Mouse (Mus musculus) hindbrain, embryonic 13.5 days (tissue): ENCODE data around the gene Defb20. TPM values are rescaled to one million over a fixed set of nuclear protein-coding genes. Genes with fewer than 3 reads are reported as not detected.
"Not testable (repeated sequence)": the region's sequence is repeated elsewhere in the genome, so short reads cannot be mapped to it uniquely, and the experiment has no call there.

Source experiments
- ATAC-seq: fragments of 200-750 bp; cut with Nextera tagmentation; 2 replicates; pipeline ENCODE4 v1.8.0; 2017; ENCODE audit warnings: moderate TSS enrichment; ENCODE audit not compliant: low FRiP score
- H3K27ac ChIP-seq: fragments of 300-500 bp; sonication (generic); 2 replicates; pipeline ENCODE4 v1.5.1; 2015; ENCODE audit warnings: inconsistent platforms, mild to moderate bottlenecking, moderate library complexity
- H3K27me3 ChIP-seq: fragments of 300-500 bp; sonication (generic); 2 replicates; pipeline ENCODE4 v1.6.1; 2015; ENCODE audit warnings: mild to moderate bottlenecking, inconsistent platforms
- H3K36me3 ChIP-seq: fragments of 300-500 bp; sonication (generic); 2 replicates; pipeline ENCODE4 v1.6.1; 2015; ENCODE audit warnings: mild to moderate bottlenecking, inconsistent platforms
- H3K4me1 ChIP-seq: fragments of 300-500 bp; sonication (generic); replicated peaks from 2 replicates; pipeline ENCODE4 v1.6.1; 2015; ENCODE audit warnings: inconsistent platforms
- H3K4me2 ChIP-seq: fragments of 300-500 bp; sonication (generic); 2 replicates; pipeline ENCODE4 v1.6.1; 2015; ENCODE audit warnings: inconsistent platforms, mild to moderate bottlenecking, moderate library complexity
- H3K4me3 ChIP-seq: fragments of 300-500 bp; sonication (generic); 2 replicates; pipeline ENCODE4 v1.5.1; 2015; ENCODE audit warnings: mild to moderate bottlenecking, inconsistent platforms
- H3K9ac ChIP-seq: fragments of 300-500 bp; sonication (generic); 2 replicates; pipeline ENCODE4 v1.6.1; 2015; ENCODE audit warnings: mild to moderate bottlenecking, inconsistent platforms
- H3K9me3 ChIP-seq: fragments of 300-500 bp; sonication (generic); 2 replicates; pipeline ENCODE4 v1.6.1; 2016; ENCODE audit warnings: inconsistent platforms
- WGBS: fragments of 180-500 bp; shearing (Covaris S2); methylation state at CpG from one replicate; pipeline ENCODE4 v1.1.7; 2015; 5-methylcytosine and 5-hydroxymethylcytosine counted together
- polyA plus RNA-seq: library from polyadenylated mRNA; unstranded; fragments of >200 nt; fragmentation: Nextera tagmentation; extraction: Ambion mirVana; gene quantifications from 2 replicates; pipeline ENCODE4 v1.2.1, GENCODE M21; 2015

Defb20 gene
- polyA plus RNA-seq: not detected in 2 replicates

DNA sequence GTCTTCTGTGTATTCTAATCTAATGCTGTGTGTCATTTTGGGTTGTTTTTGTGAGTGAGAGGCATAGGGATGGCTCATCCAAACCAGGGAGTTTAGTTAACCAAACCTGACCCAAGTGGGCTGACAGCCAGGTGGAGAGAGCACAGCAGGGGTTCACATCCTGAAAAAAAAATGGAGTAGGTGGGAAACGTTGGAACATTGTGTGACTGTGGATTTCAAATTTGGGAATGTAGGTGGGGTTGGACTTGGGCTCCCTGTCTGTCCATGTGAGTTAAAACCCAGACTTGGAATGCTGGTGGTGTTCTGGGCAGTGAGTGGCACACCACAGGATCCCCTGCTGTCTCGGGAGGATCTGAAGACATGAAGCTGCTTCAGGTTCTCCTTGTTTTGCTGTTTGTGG, at the start of gene Defb20:
TSS of gene Defb20 (plus strand) at position 301 of the 400 bp plus-strand sequence.
- H3K9ac ChIP-seq: no peak within 1 kb of the TSS
- no peaks in the 10 kb centered on the region for H3K27me3 ChIP-seq
- H3K27ac ChIP-seq: no peak within 1 kb of the TSS
- no peak within 1 kb of the TSS for H3K4me3 ChIP-seq
- no peaks in the 10 kb centered on the region for H3K9me3 ChIP-seq
- 71% methylated on average over 2 of the region's 2 CpGs for WGBS
- H3K4me1 ChIP-seq: no peaks in the 10 kb centered on the region
- ATAC-seq: no peak
- no peak within 1 kb of the TSS for H3K4me2 ChIP-seq
- no peaks in the 10 kb centered on the region for H3K36me3 ChIP-seq

DNA sequence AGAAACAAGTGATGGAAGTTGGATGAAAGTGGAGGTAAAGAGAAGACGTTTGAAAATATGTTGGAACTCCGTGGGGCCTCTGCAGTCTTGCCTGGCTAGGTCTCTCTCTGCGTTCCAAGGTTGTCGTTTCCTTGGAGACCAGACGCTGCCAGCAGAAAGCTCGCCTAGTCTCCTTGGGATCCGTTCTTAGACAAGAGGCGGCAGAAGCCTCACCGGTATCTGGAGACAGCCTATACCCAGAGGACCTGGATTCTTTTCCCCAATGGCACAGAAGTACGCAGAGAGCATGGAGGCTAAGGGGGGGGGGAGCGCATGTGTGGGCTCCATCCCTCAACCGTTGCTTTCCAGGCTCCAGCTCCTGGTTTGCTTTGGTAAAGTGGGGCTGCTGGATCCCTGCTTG, 49.4 kb upstream of the Defb20 start:
- Histone ChIP-seq H3K27ac (no peak overlapping the region), H3K9ac (peak overlapping the region; percentile 55; the same call in 1 of the 2 replicates), H3K36me3 (no peaks in the 10 kb centered on the region), H3K4me3 (no peak overlapping the region; the same call in 1 of the 2 replicates), H3K9me3 (no peaks in the 10 kb centered on the region), H3K4me1 (peaks cover 11% of the 10 kb centered on the region), H3K27me3 (no peaks in the 10 kb centered on the region), H3K4me2 (peak overlapping the region; percentile 39)
- 5% methylated on average over 12 of the region's 12 CpGs for WGBS
- no peak for ATAC-seq

DNA sequence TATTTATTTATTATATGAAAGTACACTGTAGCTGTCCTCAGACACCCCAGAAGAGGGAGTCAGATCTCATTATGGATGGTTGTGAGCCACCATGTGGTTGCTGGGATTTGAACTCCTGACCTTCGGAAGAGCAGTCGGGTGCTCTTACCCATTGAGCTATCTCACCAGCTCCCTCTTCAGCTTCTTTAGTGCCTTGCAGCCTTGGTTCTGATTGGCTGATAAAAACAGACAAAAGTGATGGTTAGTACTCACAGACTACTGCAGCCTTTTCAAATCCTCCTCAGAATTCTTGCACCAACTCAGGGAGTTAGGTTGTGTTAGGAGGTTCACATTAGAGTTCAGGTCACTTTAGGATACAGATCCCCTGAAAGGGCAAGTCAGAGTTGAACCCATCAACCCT, 48.4 kb upstream of the Defb20 start:
- H3K4me1 ChIP-seq: peaks cover 11% of the 10 kb centered on the region
- not testable (repeated sequence) for H3K36me3 ChIP-seq, H3K27ac ChIP-seq, H3K9me3 ChIP-seq, ATAC-seq, H3K4me2 ChIP-seq, H3K4me3 ChIP-seq, H3K9ac ChIP-seq, H3K27me3 ChIP-seq
- 83% methylated on average over 2 of the region's 2 CpGs for WGBS

DNA sequence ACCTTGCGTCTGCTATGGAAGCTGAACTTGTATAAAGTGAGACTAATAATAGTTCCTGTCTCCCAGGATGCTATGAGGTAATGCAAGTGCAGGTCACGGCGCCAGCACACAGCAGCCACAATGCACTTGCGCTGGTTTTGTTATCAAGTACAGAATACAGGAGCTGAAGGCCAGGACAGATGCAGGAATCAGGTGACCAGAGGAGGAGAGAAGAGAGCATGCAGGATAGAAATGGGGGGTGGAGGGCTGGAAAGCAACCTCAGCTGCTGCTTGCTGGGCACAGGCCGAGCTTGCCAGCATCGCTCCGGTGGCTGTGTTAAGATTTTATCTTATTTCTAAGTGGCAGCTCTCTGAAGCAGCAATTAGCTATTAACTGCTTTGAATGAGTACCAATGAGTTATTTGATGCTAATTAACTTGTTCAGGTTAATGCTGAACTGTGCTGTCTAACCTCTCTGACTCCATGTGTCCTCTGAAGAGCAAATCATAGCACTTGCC, 40.4 kb upstream of the Defb20 start:
- 76% methylated on average over 7 of the region's 7 CpGs for WGBS
- H3K27ac ChIP-seq: peak overlapping the region; percentile 12; the same call in 1 of the 2 replicates

DNA sequence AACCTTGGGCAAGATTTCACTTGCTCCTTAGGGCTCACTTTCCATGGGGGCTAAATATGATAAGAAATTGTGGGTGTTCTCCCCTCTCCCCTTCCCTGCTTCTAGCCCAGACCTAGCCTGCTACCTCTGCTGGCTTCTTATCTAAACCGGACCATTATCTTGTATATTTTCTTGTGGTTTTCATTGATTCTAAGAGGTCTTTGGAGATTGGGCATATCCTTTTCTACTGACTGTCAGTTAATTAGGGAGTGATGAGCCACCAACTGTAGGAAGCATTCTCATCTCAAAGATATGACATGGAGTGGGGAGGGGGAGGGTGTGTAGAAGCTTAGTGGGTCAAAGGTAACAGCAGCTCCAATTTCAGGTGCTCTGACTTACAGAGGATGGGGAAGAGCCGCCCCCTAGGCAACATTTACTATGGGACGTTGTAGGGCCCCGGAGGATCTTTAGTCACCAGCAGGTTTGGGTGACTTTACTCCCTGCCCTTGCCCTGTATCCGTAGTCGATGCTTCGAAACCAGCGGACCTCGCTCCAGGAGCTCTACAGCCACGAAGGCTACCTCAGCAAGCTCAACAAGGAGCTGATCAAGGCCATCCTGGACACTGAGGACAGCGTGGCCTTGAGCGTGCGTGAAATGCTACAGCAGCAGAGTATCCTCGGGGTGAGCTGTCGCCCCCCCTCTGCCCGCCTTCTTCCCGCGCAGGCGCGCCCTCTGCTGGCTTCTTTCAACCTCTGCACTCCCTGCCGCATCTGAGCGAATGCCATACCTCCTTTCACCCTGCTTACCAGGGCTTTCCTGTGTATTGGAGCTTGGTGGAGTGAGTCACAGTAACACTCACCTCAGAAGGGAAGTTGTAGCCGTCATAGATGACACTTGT, 39.6 kb upstream of the Defb20 start:
- peak; percentile 81 for ATAC-seq
- Histone ChIP-seq H3K36me3 (no peaks in the 10 kb centered on the region), H3K4me3 (peak overlapping the region; percentile 35), H3K9me3 (no peaks in the 10 kb centered on the region), H3K4me2 (peak overlapping the region; percentile 61), H3K27ac (no peak overlapping the region), H3K27me3 (0 out of 2 replicates have a peak, but pooled peaks cover 5% of the 10 kb centered on the region), H3K4me1 (peaks cover 15% of the 10 kb centered on the region), H3K9ac (peak overlapping the region; percentile 66)
- WGBS: 3% methylated on average over 23 of the region's 23 CpGs

More for the DNA sequence above, 40.4 kb upstream of the Defb20 start:
- Histone ChIP-seq H3K4me1 (peaks cover 15% of the 10 kb centered on the region), H3K9ac (0 out of 2 replicates have a peak overlapping the region, but pooled peaks have one; percentile 15), H3K27me3 (0 out of 2 replicates have a peak, but pooled peaks cover 5% of the 10 kb centered on the region), H3K4me3 (no peak overlapping the region), H3K9me3 (no peaks in the 10 kb centered on the region), H3K36me3 (no peaks in the 10 kb centered on the region), H3K4me2 (no peak overlapping the region)
- no peak for ATAC-seq

DNA sequence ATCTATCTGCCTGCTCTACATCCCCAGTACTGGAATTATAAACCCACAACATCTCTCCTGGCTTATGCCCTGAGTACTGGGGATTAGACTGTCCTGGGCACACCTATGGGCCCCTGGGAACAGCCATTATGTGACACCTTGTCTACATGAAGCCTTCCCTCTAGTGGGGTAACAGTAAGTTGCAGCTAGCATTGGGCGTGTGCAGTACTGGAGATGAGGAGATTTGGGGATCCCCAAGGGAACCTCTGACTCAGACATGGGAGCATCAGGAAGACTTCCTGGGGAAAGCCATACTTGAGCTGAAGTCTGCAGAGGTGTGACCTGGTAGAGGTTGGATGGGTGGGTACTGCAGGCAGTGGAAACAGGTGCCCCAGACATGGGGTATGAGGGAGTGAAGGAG, 37.9 kb upstream of the Defb20 start:
- H3K4me1 ChIP-seq: peaks cover 15% of the 10 kb centered on the region
- H3K9me3 ChIP-seq: no peaks in the 10 kb centered on the region
- ATAC-seq: no peak
- H3K27me3 ChIP-seq: 0 out of 2 replicates have a peak, but pooled peaks cover 5% of the 10 kb centered on the region
- H3K36me3 ChIP-seq: no peaks in the 10 kb centered on the region
- no peak overlapping the region for H3K27ac ChIP-seq
- 75% methylated on average over 1 of the region's 1 CpGs for WGBS
- H3K4me3 ChIP-seq: no peak overlapping the region
- no peak overlapping the region for H3K4me2 ChIP-seq
- no peak overlapping the region for H3K9ac ChIP-seq

DNA sequence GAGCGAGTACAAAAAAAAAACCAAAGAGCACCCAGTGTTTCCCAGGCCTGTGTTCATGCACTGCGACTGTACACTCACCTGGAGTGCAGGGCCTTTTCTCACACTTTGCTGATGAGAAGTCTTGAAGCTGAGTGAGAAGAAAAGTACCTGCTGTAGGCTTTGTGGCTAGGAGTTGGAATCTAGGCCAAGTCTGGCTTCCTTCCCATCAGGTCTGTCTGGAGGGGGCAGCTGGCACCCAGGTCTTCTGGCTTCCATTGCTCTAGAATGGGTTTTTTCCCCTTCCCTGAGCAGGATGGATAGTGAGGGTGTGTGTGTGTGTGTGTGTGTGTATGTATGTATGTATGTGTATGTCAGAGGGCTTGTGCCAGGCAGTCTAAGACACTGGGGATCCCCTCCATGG, 37.0 kb upstream of the Defb20 start:
- H3K4me2 ChIP-seq: no peak overlapping the region
- ATAC-seq: no peak
- WGBS: 88% methylated on average over 2 of the region's 2 CpGs

DNA sequence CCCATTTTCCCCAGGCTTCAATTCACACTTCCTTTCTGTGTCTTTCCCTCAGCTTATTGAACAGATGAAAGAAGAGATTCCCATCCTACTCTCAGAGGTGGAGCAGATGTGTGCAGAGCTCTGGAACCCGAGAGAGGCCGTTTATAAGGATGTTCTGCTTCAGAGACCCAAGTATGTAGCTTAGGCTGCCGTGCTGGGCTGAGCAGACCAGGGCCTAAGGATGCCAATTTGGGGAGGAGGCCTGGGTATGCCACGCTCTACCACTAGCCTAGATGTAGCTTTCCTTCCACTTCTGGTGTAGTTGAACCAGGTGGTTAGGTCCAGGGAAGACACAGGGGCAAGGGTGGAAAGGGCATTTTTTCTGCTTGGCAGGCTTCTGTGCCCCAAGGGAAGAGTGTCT, 34.5 kb upstream of the Defb20 start:
- Histone ChIP-seq H3K4me2 (no peak overlapping the region), H3K9ac (no peak overlapping the region), H3K4me3 (no peak overlapping the region), H3K27ac (no peak overlapping the region), H3K9me3 (no peaks in the 10 kb centered on the region), H3K36me3 (no peaks in the 10 kb centered on the region), H3K4me1 (peaks cover 4% of the 10 kb centered on the region), H3K27me3 (no peaks in the 10 kb centered on the region)
- WGBS: 76% methylated on average over 4 of the region's 4 CpGs
- no peak for ATAC-seq

More for the DNA sequence above, 37.0 kb upstream of the Defb20 start:
- H3K9me3 ChIP-seq: no peaks in the 10 kb centered on the region
- H3K36me3 ChIP-seq: no peaks in the 10 kb centered on the region
- no peak overlapping the region for H3K27ac ChIP-seq
- H3K4me1 ChIP-seq: peaks cover 15% of the 10 kb centered on the region
- H3K27me3 ChIP-seq: 0 out of 2 replicates have a peak, but pooled peaks cover 5% of the 10 kb centered on the region
- H3K4me3 ChIP-seq: no peak overlapping the region
- no peak overlapping the region for H3K9ac ChIP-seq

- 88% methylated on average over 8 of the region's 8 CpGs for WGBS
Measured at GRCm38 (mm10) chr2:152443281-152443680, 33.6 kb upstream of the Defb20 start.

GRCm38 (mm10) chr2:152446642-152447041, 30.2 kb upstream of the Defb20 start:
- Histone ChIP-seq H3K9me3 (no peaks in the 10 kb centered on the region), H3K36me3 (no peaks in the 10 kb centered on the region), H3K4me2 (no peak overlapping the region), H3K4me3 (no peak overlapping the region), H3K27ac (no peak overlapping the region), H3K4me1 (no peaks in the 10 kb centered on the region; the same call in 1 of the 2 replicates), H3K9ac (no peak overlapping the region), H3K27me3 (no peaks in the 10 kb centered on the region)
- 73% methylated on average over 2 of the region's 2 CpGs for WGBS
- no peak for ATAC-seq

More at GRCm38 (mm10) chr2:152443281-152443680, 33.6 kb upstream of the Defb20 start:
- H3K27ac ChIP-seq: no peak overlapping the region
- H3K9ac ChIP-seq: no peak overlapping the region
- H3K4me1 ChIP-seq: no peaks in the 10 kb centered on the region; the same call in 1 of the 2 replicates
- H3K36me3 ChIP-seq: no peaks in the 10 kb centered on the region
- H3K27me3 ChIP-seq: no peaks in the 10 kb centered on the region
- ATAC-seq: no peak
- no peak overlapping the region for H3K4me3 ChIP-seq
- H3K4me2 ChIP-seq: no peak overlapping the region
- H3K9me3 ChIP-seq: no peaks in the 10 kb centered on the region

- 65% methylated on average over 5 of the region's 5 CpGs for WGBS
- H3K4me1 ChIP-seq: no peaks in the 10 kb centered on the region; the same call in 1 of the 2 replicates
- H3K36me3 ChIP-seq: no peaks in the 10 kb centered on the region
- no peak overlapping the region for H3K9ac ChIP-seq
- no peak for ATAC-seq
- H3K9me3 ChIP-seq: no peaks in the 10 kb centered on the region
- H3K27ac ChIP-seq: no peak overlapping the region
- H3K27me3 ChIP-seq: no peaks in the 10 kb centered on the region
- no peak overlapping the region for H3K4me2 ChIP-seq
- H3K4me3 ChIP-seq: no peak overlapping the region
Measured at GRCm38 (mm10) chr2:152447461-152447860, 29.4 kb upstream of the Defb20 start.

- no peaks in the 10 kb centered on the region for H3K27me3 ChIP-seq
- no peak overlapping the region for H3K4me3 ChIP-seq
- H3K4me2 ChIP-seq: no peak overlapping the region
- H3K36me3 ChIP-seq: no peaks in the 10 kb centered on the region
- no peak overlapping the region for H3K27ac ChIP-seq
- no peaks in the 10 kb centered on the region for H3K4me1 ChIP-seq
- no peaks in the 10 kb centered on the region for H3K9me3 ChIP-seq
- no peak for ATAC-seq
- 3% methylated on average over 5 of the region's 5 CpGs for WGBS
- no peak overlapping the region for H3K9ac ChIP-seq
Measured at GRCm38 (mm10) chr2:152450241-152450640, 26.6 kb upstream of the Defb20 start.
